Mouse (Mus musculus): ENCODE results near the gene 4930519G04Rik. TPM values are rescaled to one million over a fixed set of nuclear protein-coding genes. Genes with fewer than 3 reads are reported as not detected.
"Not testable (repeated sequence)": the region's sequence is repeated elsewhere in the genome, so short reads cannot be mapped to it uniquely, and the experiment has no call there.

Gene 4930519G04Rik
- not detected in 2 replicates for polyA plus RNA-seq (2015; fragmentation: Nextera tagmentation; extraction: Ambion mirVana)

GRCm38 (mm10) chr5:114853364-114853763 is at the start of gene 4930519G04Rik:
4930519G04Rik (plus strand) TSS chr5:114853664.
- H3K27me3 ChIP-seq (replicated peaks), result peaks cover 37% of the 10 kb centered on the region
- not testable (repeated sequence) for H3K4me3 ChIP-seq; H3K4me1 ChIP-seq; H3K9me3 ChIP-seq; H3K4me2 ChIP-seq; ATAC-seq (ENCODE audit: extremely low read depth, insufficient number of reproducible peaks, low FRiP score, low TSS enrichment); H3K36me3 ChIP-seq; H3K9ac ChIP-seq; H3K27ac ChIP-seq (replicated peaks)
- 73% methylated on average over 3 of the region's 5 CpGs for WGBS

GRCm38 (mm10) chr5:114804335-114804734 is 49.1 kb upstream of the 4930519G04Rik start:
- Histone ChIP-seq H3K27ac (replicated peaks) (no peak overlapping the region), H3K9ac (no peak overlapping the region), H3K27me3 (replicated peaks) (no peaks in the 10 kb centered on the region), H3K4me3 (no peak overlapping the region), H3K4me2 (no peak overlapping the region), H3K9me3 (no peaks in the 10 kb centered on the region), H3K36me3 (peaks cover 79% of the 10 kb centered on the region), H3K4me1 (peaks cover 37% of the 10 kb centered on the region)
- WGBS, result 91% methylated on average over 13 of the region's 13 CpGs
- no peak for ATAC-seq (ENCODE audit: extremely low read depth, insufficient number of reproducible peaks, low FRiP score, low TSS enrichment)

- 46% methylated on average over 3 of the region's 3 CpGs for WGBS
Observed at GRCm38 (mm10) chr5:114804958-114805357, 48.5 kb upstream of the 4930519G04Rik start.

GRCm38 (mm10) chr5:114805436-114806350 is 47.8 kb upstream of the 4930519G04Rik start:
- H3K9ac ChIP-seq, result peak overlapping the region; percentile 62
- WGBS, result 61% methylated on average over 15 of the region's 15 CpGs

More at GRCm38 (mm10) chr5:114804958-114805357, 48.5 kb upstream of the 4930519G04Rik start:
- Histone ChIP-seq H3K27ac (replicated peaks) (peak overlapping the region; percentile 45; the same call in 1 of the 2 replicates), H3K27me3 (replicated peaks) (no peaks in the 10 kb centered on the region), H3K4me2 (no peak overlapping the region), H3K4me1 (peaks cover 42% of the 10 kb centered on the region), H3K4me3 (no peak overlapping the region), H3K9me3 (no peaks in the 10 kb centered on the region), H3K36me3 (peaks cover 78% of the 10 kb centered on the region), H3K9ac (no peak overlapping the region)
- ATAC-seq (ENCODE audit: extremely low read depth, insufficient number of reproducible peaks, low FRiP score, low TSS enrichment), result no peak

GRCm38 (mm10) chr5:114806636-114807035 is 46.8 kb upstream of the 4930519G04Rik start:
- no peak overlapping the region for H3K4me3 ChIP-seq
- 71% methylated on average over 8 of the region's 8 CpGs for WGBS
- H3K36me3 ChIP-seq, result peaks cover 64% of the 10 kb centered on the region
- peaks cover 42% of the 10 kb centered on the region for H3K4me1 ChIP-seq
- no peaks in the 10 kb centered on the region for H3K27me3 ChIP-seq (replicated peaks)
- H3K27ac ChIP-seq (replicated peaks), result peak overlapping the region; percentile 91
- no peak for ATAC-seq (ENCODE audit: extremely low read depth, insufficient number of reproducible peaks, low FRiP score, low TSS enrichment)
- no peaks in the 10 kb centered on the region for H3K9me3 ChIP-seq
- H3K4me2 ChIP-seq, result peak overlapping the region; percentile 56
- peak overlapping the region; percentile 62 for H3K9ac ChIP-seq

More at GRCm38 (mm10) chr5:114805436-114806350, 47.8 kb upstream of the 4930519G04Rik start:
- H3K4me1 ChIP-seq, result peaks cover 42% of the 10 kb centered on the region
- H3K4me3 ChIP-seq, result no peak overlapping the region
- no peak for ATAC-seq (ENCODE audit: extremely low read depth, insufficient number of reproducible peaks, low FRiP score, low TSS enrichment)
- H3K9me3 ChIP-seq, result no peaks in the 10 kb centered on the region
- H3K36me3 ChIP-seq, result peaks cover 71% of the 10 kb centered on the region
- H3K27me3 ChIP-seq (replicated peaks), result no peaks in the 10 kb centered on the region
- peak overlapping the region; percentile 91 for H3K27ac ChIP-seq (replicated peaks)
- H3K4me2 ChIP-seq, result peak overlapping the region; percentile 31

GRCm38 (mm10) chr5:114807063-114807462 is 46.4 kb upstream of the 4930519G04Rik start:
- WGBS, result 15% methylated on average over 9 of the region's 9 CpGs
- Histone ChIP-seq H3K27ac (replicated peaks) (peak overlapping the region; percentile 91), H3K4me1 (peaks cover 42% of the 10 kb centered on the region), H3K27me3 (replicated peaks) (no peaks in the 10 kb centered on the region), H3K4me2 (peak overlapping the region; percentile 56), H3K9me3 (no peaks in the 10 kb centered on the region), H3K4me3 (0 out of 2 replicates have a peak overlapping the region, but pooled peaks have one; percentile 3), H3K36me3 (peaks cover 60% of the 10 kb centered on the region), H3K9ac (peak overlapping the region; percentile 62)
- no peak for ATAC-seq (ENCODE audit: extremely low read depth, insufficient number of reproducible peaks, low FRiP score, low TSS enrichment)

- whole genome bisulfite sequencing, result 11% methylated on average over 8 of the region's 8 CpGs
- H3K4me2 ChIP-seq, result peak overlapping the region; percentile 56
- peak overlapping the region; percentile 91 for H3K27ac ChIP-seq (replicated peaks)
- H3K36me3 ChIP-seq, result peaks cover 56% of the 10 kb centered on the region
- H3K27me3 ChIP-seq (replicated peaks), result no peaks in the 10 kb centered on the region
- no peaks in the 10 kb centered on the region for H3K9me3 ChIP-seq
- 0 out of 2 replicates have a peak overlapping the region, but pooled peaks have one; percentile 3 for H3K4me3 ChIP-seq
- ATAC-seq (ENCODE audit: extremely low read depth, insufficient number of reproducible peaks, low FRiP score, low TSS enrichment), result no peak
- H3K4me1 ChIP-seq, result peaks cover 42% of the 10 kb centered on the region
- peak overlapping the region; percentile 62 for H3K9ac ChIP-seq
Observed at GRCm38 (mm10) chr5:114807468-114807867, 46.0 kb upstream of the 4930519G04Rik start.

GRCm38 (mm10) chr5:114807893-114808292 is 45.6 kb upstream of the 4930519G04Rik start:
- Histone ChIP-seq H3K9ac (no peak overlapping the region), H3K9me3 (no peaks in the 10 kb centered on the region), H3K4me1 (peaks cover 47% of the 10 kb centered on the region), H3K36me3 (peaks cover 54% of the 10 kb centered on the region), H3K4me3 (no peak overlapping the region), H3K4me2 (peak overlapping the region; percentile 56), H3K27me3 (replicated peaks) (no peaks in the 10 kb centered on the region), H3K27ac (replicated peaks) (peak overlapping the region; percentile 91)
- WGBS, result 63% methylated on average over 6 of the region's 6 CpGs
- no peak for ATAC-seq (ENCODE audit: extremely low read depth, insufficient number of reproducible peaks, low FRiP score, low TSS enrichment)

GRCm38 (mm10) chr5:114808385-114808784 is 45.1 kb upstream of the 4930519G04Rik start:
- H3K27ac ChIP-seq (replicated peaks), result 0 out of 2 replicates have a peak overlapping the region, but pooled peaks have one; percentile 5
- H3K4me3 ChIP-seq, result no peak overlapping the region
- no peak overlapping the region for H3K4me2 ChIP-seq

GRCm38 (mm10) chr5:114809181-114809756 is 44.2 kb upstream of the 4930519G04Rik start:
- H3K27me3 ChIP-seq (replicated peaks), result no peaks in the 10 kb centered on the region

More at GRCm38 (mm10) chr5:114808385-114808784, 45.1 kb upstream of the 4930519G04Rik start:
- no peaks in the 10 kb centered on the region for H3K27me3 ChIP-seq (replicated peaks)
- peaks cover 48% of the 10 kb centered on the region for H3K4me1 ChIP-seq
- WGBS, result 71% methylated on average over 8 of the region's 8 CpGs
- no peak for ATAC-seq (ENCODE audit: extremely low read depth, insufficient number of reproducible peaks, low FRiP score, low TSS enrichment)
- no peak overlapping the region for H3K9ac ChIP-seq
- peaks cover 50% of the 10 kb centered on the region for H3K36me3 ChIP-seq
- H3K9me3 ChIP-seq, result no peaks in the 10 kb centered on the region

GRCm38 (mm10) chr5:114809826-114810225 is 43.6 kb upstream of the 4930519G04Rik start:
- Histone ChIP-seq H3K27ac (replicated peaks) (no peak overlapping the region), H3K4me2 (no peak overlapping the region), H3K27me3 (replicated peaks) (no peaks in the 10 kb centered on the region), H3K9me3 (no peaks in the 10 kb centered on the region), H3K4me1 (peaks cover 48% of the 10 kb centered on the region), H3K9ac (no peak overlapping the region), H3K4me3 (no peak overlapping the region), H3K36me3 (peaks cover 35% of the 10 kb centered on the region)
- no peak for ATAC-seq (ENCODE audit: extremely low read depth, insufficient number of reproducible peaks, low FRiP score, low TSS enrichment)
- WGBS, result 82% methylated on average over 5 of the region's 5 CpGs

More at GRCm38 (mm10) chr5:114809181-114809756, 44.2 kb upstream of the 4930519G04Rik start:
- no peak for ATAC-seq (ENCODE audit: extremely low read depth, insufficient number of reproducible peaks, low FRiP score, low TSS enrichment)
- H3K4me2 ChIP-seq, result no peak overlapping the region
- H3K4me1 ChIP-seq, result peaks cover 48% of the 10 kb centered on the region
- H3K4me3 ChIP-seq, result no peak overlapping the region
- no peak overlapping the region for H3K27ac ChIP-seq (replicated peaks)
- H3K9me3 ChIP-seq, result no peaks in the 10 kb centered on the region
- WGBS, result 73% methylated on average over 10 of the region's 10 CpGs
- peaks cover 41% of the 10 kb centered on the region for H3K36me3 ChIP-seq
- H3K9ac ChIP-seq, result no peak overlapping the region
